Mouse (Mus musculus) lung, adult 2 months (tissue): ENCODE data around the gene Cpne4. TPM values are rescaled to one million over a fixed set of nuclear protein-coding genes. Genes with fewer than 3 reads are reported as not detected.

Source experiments
- DNase-seq: peaks from one replicate; pipeline ENCODE4 v3.0.0; 2022
- H3K4me1 ChIP-seq: fragments of 200-500 bp; 2 replicates; pipeline ENCODE4 v1.6.1; 2011; ENCODE audit warnings: low read length; ENCODE audit not compliant: control insufficient read depth, insufficient read depth
- H3K4me3 ChIP-seq: fragments of 200-500 bp; replicated peaks from 2 replicates; pipeline ENCODE3; 2011; ENCODE audit warnings: low read depth, mild to moderate bottlenecking, control low read depth, low read length; ENCODE audit errors: extremely low read depth
- CTCF ChIP-seq: fragments of 200-500 bp; IDR thresholded peaks from 2 replicates; pipeline ENCODE4 v1.5.1; 2011; ENCODE audit warnings: mild to moderate bottlenecking, low read length, control low read depth; ENCODE audit not compliant: insufficient read depth
- POLR2A ChIP-seq: fragments of 200-500 bp; IDR thresholded peaks from 2 replicates; pipeline ENCODE4 v1.6.1; 2011; ENCODE audit warnings: low read depth, mild to moderate bottlenecking, control low read depth, low read length, borderline replicate concordance; ENCODE audit errors: extremely low read depth
- WGBS: fragments of 180-500 bp; shearing (Covaris S2); methylation state at CpG from one replicate; pipeline ENCODE4 v1.1.7; 2018; 5-methylcytosine and 5-hydroxymethylcytosine counted together
- polyA plus RNA-seq: library from polyadenylated mRNA; depleted of rRNA; stranded (reverse); fragments of >200 nt; gene quantifications from 2 replicates; pipeline ENCODE4 v1.2.3, GENCODE M21; 2012

The Cpne4 gene
- polyA plus RNA-seq, 1 experiment: 0.09 TPM

DNA sequence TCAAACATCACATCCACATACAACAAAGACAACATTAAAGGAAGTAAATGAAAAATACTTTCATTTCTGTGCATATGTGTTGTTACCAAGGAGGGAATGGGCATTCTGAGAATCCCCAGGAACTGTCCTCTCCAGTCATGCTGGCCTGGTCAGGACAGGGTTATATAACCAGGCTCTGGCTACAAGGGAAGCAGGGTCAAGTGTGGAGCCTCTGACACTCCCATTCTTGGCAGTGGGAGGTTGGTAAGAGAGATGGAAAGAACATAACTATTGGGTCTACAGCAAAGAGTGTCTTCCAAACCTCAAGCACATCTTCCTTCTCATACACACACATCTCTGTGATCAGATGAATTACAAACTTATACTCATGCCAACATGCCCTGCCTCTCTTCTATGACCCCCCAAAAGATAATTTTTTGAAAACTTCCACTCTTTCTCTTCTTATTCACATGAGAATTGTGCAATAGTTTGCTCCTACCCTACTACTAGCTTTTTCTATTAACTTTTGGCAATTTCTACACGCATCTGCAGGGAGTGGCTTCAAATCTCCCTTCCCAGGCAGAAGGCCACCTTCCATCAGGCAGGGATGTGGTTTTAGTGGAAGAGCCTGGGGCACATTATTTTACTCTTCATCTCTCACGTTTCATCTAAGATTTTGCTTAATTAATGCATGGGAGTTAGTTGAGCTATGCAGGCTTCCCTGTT, 298.3 kb downstream of the Cpne4 start:
- no peak overlapping the region for H3K4me3 ChIP-seq
- DNase-seq: no peak
- 57% methylated on average over 2 of the region's 2 CpGs for WGBS
- H3K4me1 ChIP-seq: no peaks in the 10 kb centered on the region
- TF ChIP-seq POLR2A: no peak
- no peak for TF ChIP-seq CTCF

DNA sequence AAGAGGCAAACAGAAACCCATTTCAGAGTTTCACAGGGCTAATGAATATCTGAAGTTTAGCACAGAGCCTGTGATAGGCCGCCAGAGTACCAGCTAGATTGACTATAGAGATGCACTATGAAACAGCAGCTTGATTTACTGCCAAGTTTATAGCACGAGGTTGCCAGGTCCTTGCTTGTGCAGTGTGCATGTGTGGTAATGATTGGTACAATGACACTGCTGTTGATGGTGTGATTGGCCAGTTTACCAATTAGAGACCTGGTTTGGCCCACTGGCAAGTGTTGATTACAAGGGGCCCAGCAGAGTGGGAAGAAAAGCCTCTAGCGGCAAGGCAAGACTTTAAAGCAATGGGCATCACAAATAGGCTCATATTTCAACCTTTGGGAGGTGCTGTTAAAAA, 306.6 kb downstream of the Cpne4 start:
- no peaks in the 10 kb centered on the region for H3K4me1 ChIP-seq
- no peak for DNase-seq
- no peak overlapping the region for H3K4me3 ChIP-seq
- TF ChIP-seq CTCF: no peak
- no peak for TF ChIP-seq POLR2A
- WGBS: 63% methylated on average over 3 of the region's 3 CpGs

DNA sequence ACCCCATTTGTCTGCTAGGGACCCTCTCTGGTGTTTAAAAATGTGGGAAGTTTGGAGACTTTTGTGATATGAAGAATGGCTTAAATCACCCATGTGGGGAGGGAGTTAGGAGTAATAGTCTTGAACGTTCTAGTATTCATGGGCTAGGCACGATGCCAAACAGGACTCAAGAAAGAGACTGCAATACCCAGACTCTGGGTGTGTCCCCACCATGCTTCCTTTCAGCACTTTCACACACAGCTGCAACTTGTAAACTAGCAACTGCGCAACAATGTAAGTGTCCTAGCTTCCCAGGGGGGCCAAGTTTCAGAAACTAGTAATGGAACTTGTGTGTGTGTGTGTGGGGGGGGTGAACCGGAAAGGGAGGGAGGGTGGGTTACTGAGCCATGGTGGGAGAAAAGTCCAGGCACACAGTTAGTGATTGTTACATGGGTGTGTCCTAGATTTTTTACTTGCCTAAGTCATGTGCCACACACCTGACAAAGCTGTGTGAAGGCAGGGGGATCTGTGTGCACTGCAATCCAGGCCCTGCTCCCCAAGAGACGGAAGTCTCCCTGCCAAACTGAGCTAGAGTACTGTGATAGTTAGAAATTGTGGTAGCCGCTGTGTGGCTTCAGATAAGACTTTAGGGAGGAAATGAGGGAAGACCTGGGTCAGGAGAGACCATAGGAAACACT, 307.3 kb downstream of the Cpne4 start:
- no peak for TF ChIP-seq POLR2A
- TF ChIP-seq CTCF: no peak
- H3K4me3 ChIP-seq: no peak overlapping the region
- no peaks in the 10 kb centered on the region for H3K4me1 ChIP-seq
- WGBS: 48% methylated on average over 6 of the region's 6 CpGs
- DNase-seq: peak; percentile 5

DNA sequence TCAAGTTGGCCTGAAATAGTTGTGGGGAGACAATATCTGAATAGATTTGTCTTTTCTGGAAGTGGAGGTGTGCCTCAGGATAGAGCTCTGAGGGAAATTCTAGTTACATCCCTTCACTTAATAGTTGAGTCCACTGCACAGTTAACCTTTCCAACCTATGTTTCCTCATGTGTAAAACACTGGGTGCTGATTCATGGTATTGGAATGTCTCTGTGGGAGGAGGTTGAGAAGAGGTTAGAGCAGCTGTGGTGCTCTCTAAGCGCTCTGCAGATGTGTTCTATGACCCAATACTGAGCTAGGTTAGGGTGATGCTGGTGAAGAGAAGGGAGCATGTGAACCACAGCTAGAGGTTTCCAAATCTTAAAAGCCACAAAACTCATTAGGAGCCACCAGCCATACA, 318.7 kb downstream of the Cpne4 start:
- no peak for TF ChIP-seq CTCF
- no peak for TF ChIP-seq POLR2A

GRCm38 (mm10) chr9:104872586-104872985, 325.5 kb downstream of the Cpne4 start:
- 82% methylated on average over 4 of the region's 4 CpGs for WGBS
- no peak for DNase-seq
- TF ChIP-seq CTCF (no peak), POLR2A (no peak)

More for the DNA sequence above, 318.7 kb downstream of the Cpne4 start:
- Histone ChIP-seq H3K4me1 (no peaks in the 10 kb centered on the region), H3K4me3 (no peak overlapping the region)
- WGBS: 55% methylated on average over 1 of the region's 1 CpGs
- DNase-seq: no peak

DNA sequence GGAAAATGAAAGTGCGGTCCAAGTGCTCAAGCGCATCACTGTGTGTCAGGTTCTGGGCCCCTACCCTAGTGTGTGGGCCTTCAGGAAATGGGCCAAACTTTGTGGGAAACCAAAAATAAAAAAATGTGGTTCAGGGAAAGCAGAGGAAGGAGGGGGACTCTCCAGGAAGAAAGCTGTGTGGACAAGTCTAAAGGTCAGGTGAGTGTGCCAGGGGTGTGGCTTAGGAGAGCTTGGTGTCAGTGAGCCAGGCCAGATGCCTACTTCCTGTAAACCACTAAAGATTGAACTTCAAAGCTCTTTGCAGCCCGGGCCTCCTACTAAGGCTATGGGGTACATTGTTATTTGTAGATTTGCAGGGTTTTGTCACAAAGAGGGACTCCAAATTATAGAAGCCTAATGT, 327.1 kb downstream of the Cpne4 start:
- Histone ChIP-seq H3K4me3 (no peak overlapping the region), H3K4me1 (no peaks in the 10 kb centered on the region)
- DNase-seq: no peak
- 55% methylated on average over 3 of the region's 3 CpGs for WGBS
- no peak for TF ChIP-seq POLR2A
- TF ChIP-seq CTCF: no peak

More at GRCm38 (mm10) chr9:104872586-104872985, 325.5 kb downstream of the Cpne4 start:
- Histone ChIP-seq H3K4me1 (no peaks in the 10 kb centered on the region), H3K4me3 (no peak overlapping the region)

DNA sequence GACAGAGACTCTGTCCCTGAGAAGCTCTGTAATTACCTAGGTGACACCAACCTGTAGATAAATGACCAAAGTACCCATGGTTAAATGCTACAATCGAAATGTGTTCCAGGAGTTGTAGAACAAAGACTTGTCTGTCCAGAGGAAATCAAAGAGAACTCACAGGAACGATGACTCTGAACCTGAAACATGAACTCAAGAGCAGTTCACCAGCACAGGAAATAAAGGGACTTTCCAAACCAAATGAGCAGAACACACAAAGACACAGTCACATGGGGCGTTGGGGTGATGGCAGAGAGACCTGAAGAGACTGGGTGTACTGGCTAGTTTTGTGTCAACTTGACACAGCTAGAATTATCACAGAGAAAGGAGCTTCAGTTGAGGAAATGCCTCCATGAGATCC, 329.9 kb downstream of the Cpne4 start:
- no peak overlapping the region for H3K4me3 ChIP-seq
- no peaks in the 10 kb centered on the region for H3K4me1 ChIP-seq
- TF ChIP-seq CTCF (no peak), POLR2A (no peak)
- 47% methylated on average over 3 of the region's 3 CpGs for WGBS
- no peak for DNase-seq

- TF ChIP-seq POLR2A (no peak), CTCF (no peak)
- DNase-seq: no peak
- H3K4me3 ChIP-seq: no peak overlapping the region
Measured at GRCm38 (mm10) chr9:104878558-104878957, 331.5 kb downstream of the Cpne4 start.

GRCm38 (mm10) chr9:104890517-104890916, 343.4 kb downstream of the Cpne4 start:
- Histone ChIP-seq H3K4me1 (no peaks in the 10 kb centered on the region), H3K4me3 (no peak overlapping the region)
- DNase-seq: no peak
- 76% methylated on average over 3 of the region's 3 CpGs for WGBS
- TF ChIP-seq POLR2A: no peak
- TF ChIP-seq CTCF: no peak

More at GRCm38 (mm10) chr9:104878558-104878957, 331.5 kb downstream of the Cpne4 start:
- 75% methylated on average over 6 of the region's 6 CpGs for WGBS
- no peaks in the 10 kb centered on the region for H3K4me1 ChIP-seq

GRCm38 (mm10) chr9:104895360-104895759, 348.3 kb downstream of the Cpne4 start:
- H3K4me3 ChIP-seq: no peak overlapping the region
- no peaks in the 10 kb centered on the region for H3K4me1 ChIP-seq
- DNase-seq: no peak
- TF ChIP-seq POLR2A (no peak), CTCF (no peak)
- WGBS: 77% methylated on average over 4 of the region's 4 CpGs
